In genomic region chr17:84330506-84330905, GRCm38 (mm10) we compare ENCODE assay signal across 17 mouse cellular contexts.
DNase-seq lines count a peak whose midpoint lies in the region; ATAC-seq lines count a peak whose summit lies in the region.
"Had no signal": no experiment of that assay in that cellular context is flagged by ENCODE, and none has a peak within 500 bp of the region (broad histone marks: within the 10 kb centered on the region; RNA-seq: fewer than 3 reads in every experiment).

No protein-coding gene starts in this region.

- WGBS in forebrain, embryonic 13.5 days = 80% methylated on average over 6 of the region's 6 CpGs

- peaks cover 6% of the 10 kb centered on the region; the same call in 1 of the 2 replicates for H3K4me1 ChIP-seq in forebrain, embryonic 13.5 days

- H3K36me3 ChIP-seq in forebrain, embryonic 13.5 days (ENCODE audit: poor library complexity, severe bottlenecking) = 0 out of 2 replicates have a peak, but pooled peaks cover 11% of the 10 kb centered on the region

- H3K9ac ChIP-seq in forebrain, embryonic 13.5 days = no peak overlapping the region
- H3K9ac ChIP-seq: limb, embryonic 13.5 days had no signal

- H3K4me3 ChIP-seq in forebrain, embryonic 13.5 days = no peak overlapping the region
- H3K4me3 ChIP-seq: heart, embryonic 10.5 days; limb, embryonic 13.5 days had no signal

- H3K27me3 ChIP-seq in forebrain, embryonic 13.5 days = no peaks in the 10 kb centered on the region
- H3K27me3 ChIP-seq: limb, embryonic 13.5 days had no signal

- ATAC-seq in forebrain, embryonic 13.5 days = no peak
- ATAC-seq: hindbrain, postnatal 0 days had no signal

- H3K27ac ChIP-seq in forebrain, embryonic 13.5 days = no peak overlapping the region
- H3K27ac ChIP-seq: hindbrain, postnatal 0 days; limb, embryonic 13.5 days had no signal

- H3K4me2 ChIP-seq in forebrain, embryonic 13.5 days = no peak overlapping the region
- H3K4me2 ChIP-seq: limb, embryonic 13.5 days had no signal

- no peaks in the 10 kb centered on the region for H3K9me3 ChIP-seq in forebrain, embryonic 13.5 days (replicated peaks)
- H3K9me3 ChIP-seq: heart, embryonic 10.5 days; limb, embryonic 13.5 days had no signal

- DNase-seq in lung, postnatal 25 days (ENCODE audit: low spot score) = peak; percentile 28
- no peak for DNase-seq in lung, postnatal 14 days
- peak; percentile 90 for DNase-seq in T-cell, adult 2 months (ENCODE audit: low spot score)
- DNase-seq in natural killer cell, adult 2 months (ENCODE audit: low spot score in 2 of 2) = peak; percentile 69 to 78
- DNase-seq in thymus, postnatal 4 days = peak; percentile 38
- DNase-seq in adrenal gland, adult 8-10 months = no peak
- DNase-seq: adrenal gland, postnatal 25 days; cerebellum, adult 8-10 months; gastrocnemius, postnatal 14 days; heart, postnatal 36 days; kidney, adult 2 months; kidney, postnatal 14 days; lung, postnatal 10 days had no signal

Comparison
In these comparisons a context has a peak if more than half of its experiments do, and no peak if none do; other contexts are left out.
1. DNase-seq: peak in lung, postnatal 25 days (single experiment), T-cell, adult 2 months (single experiment), natural killer cell, adult 2 months (2 of 2) and thymus, postnatal 4 days (single experiment); none in lung, postnatal 14 days (single experiment) and adrenal gland, adult 8-10 months (single experiment).